Mouse (Mus musculus) testis, adult 2 months (tissue): Measurements from ENCODE around the gene Mdga2. TPM values are rescaled to one million over a fixed set of nuclear protein-coding genes. Genes with fewer than 3 reads are reported as not detected.

ENCODE experiments used
- H3K27ac ChIP-seq: fragments of 200-500 bp; 2 replicates; pipeline ENCODE4 v1.5.1; 2012; ENCODE audit warnings: low read depth, low read length; ENCODE audit not compliant: control insufficient read depth, insufficient read depth
- H3K27me3 ChIP-seq: fragments of 200-500 bp; 2 replicates; pipeline ENCODE4 v1.6.1; 2012; ENCODE audit warnings: mild to moderate bottlenecking, low read length, moderate library complexity; ENCODE audit not compliant: control insufficient read depth, insufficient read depth
- H3K36me3 ChIP-seq: fragments of 200-500 bp; 2 replicates; pipeline ENCODE4 v1.6.1; 2012; ENCODE audit warnings: mild to moderate bottlenecking, low read length; ENCODE audit not compliant: control insufficient read depth, insufficient read depth
- H3K4me1 ChIP-seq: fragments of 200-500 bp; 2 replicates; pipeline ENCODE4 v1.6.1; 2012; ENCODE audit warnings: low read length; ENCODE audit not compliant: control insufficient read depth, insufficient read depth
- H3K4me3 ChIP-seq: fragments of 200-500 bp; 2 replicates; pipeline ENCODE4 v1.5.1; 2012; ENCODE audit warnings: low read depth, mild to moderate bottlenecking, low read length, moderate library complexity, mixed read lengths; ENCODE audit not compliant: control insufficient read depth
- CTCF ChIP-seq: fragments of 200-500 bp; IDR thresholded peaks from 2 replicates; pipeline ENCODE4 v1.5.1; 2012; ENCODE audit warnings: low read depth, mild to moderate bottlenecking, inconsistent platforms, low read length, moderate library complexity; ENCODE audit not compliant: control insufficient read depth, insufficient read depth, insufficient replicate concordance
- POLR2A ChIP-seq: fragments of 200-500 bp; IDR thresholded peaks from 2 replicates; pipeline ENCODE4 v1.6.1; 2012; ENCODE audit warnings: low read depth, mild to moderate bottlenecking, inconsistent platforms, low read length, moderate library complexity; ENCODE audit not compliant: control insufficient read depth
- polyA plus RNA-seq: library from polyadenylated mRNA; depleted of rRNA; stranded (reverse); fragments of >200 nt; gene quantifications from 2 replicates; pipeline ENCODE4 v1.2.3, GENCODE M21; 2012

Mdga2 gene
- polyA plus RNA-seq, 1 experiment = 6.8 TPM

DNA sequence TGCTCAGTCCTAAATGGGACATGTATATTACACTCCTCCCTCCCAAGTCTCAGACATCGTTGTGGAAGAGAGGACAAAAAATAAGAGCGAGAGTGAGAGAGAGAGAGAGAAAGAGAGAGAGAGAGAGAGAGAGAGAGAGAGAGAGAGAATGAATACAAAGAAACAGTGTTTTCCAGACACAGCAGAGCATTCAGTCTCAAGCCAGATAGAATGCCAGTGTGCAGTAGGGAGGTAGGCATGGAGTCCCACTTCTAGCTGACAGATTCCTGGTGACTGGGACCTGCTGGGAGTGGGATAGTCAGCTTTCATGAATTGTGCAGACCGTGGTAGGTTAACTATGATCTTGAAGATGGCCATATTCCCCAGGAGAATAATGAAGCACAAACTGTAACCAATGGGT lies 542.8 kb downstream of the Mdga2 start:
- Histone ChIP-seq H3K27ac (no peak overlapping the region), H3K27me3 (no peaks in the 10 kb centered on the region), H3K4me3 (no peak overlapping the region), H3K36me3 (no peaks in the 10 kb centered on the region), H3K4me1 (no peaks in the 10 kb centered on the region)
- no peak for TF ChIP-seq POLR2A

- Histone ChIP-seq H3K27me3 (no peaks in the 10 kb centered on the region), H3K4me3 (no peak overlapping the region), H3K4me1 (no peaks in the 10 kb centered on the region), H3K36me3 (no peaks in the 10 kb centered on the region), H3K27ac (no peak overlapping the region)
- TF ChIP-seq POLR2A = no peak
- TF ChIP-seq CTCF = no peak
Observed at GRCm38 (mm10) chr12:66648605-66649552, 573.5 kb downstream of the Mdga2 start.

GRCm38 (mm10) chr12:66640408-66640807 lies 581.9 kb downstream of the Mdga2 start:
- H3K27me3 ChIP-seq = no peaks in the 10 kb centered on the region
- no peak overlapping the region for H3K27ac ChIP-seq
- H3K4me1 ChIP-seq = no peaks in the 10 kb centered on the region
- no peak for TF ChIP-seq POLR2A
- no peak for TF ChIP-seq CTCF
- no peak overlapping the region for H3K4me3 ChIP-seq
- no peaks in the 10 kb centered on the region for H3K36me3 ChIP-seq

- no peak overlapping the region for H3K27ac ChIP-seq
- no peaks in the 10 kb centered on the region for H3K36me3 ChIP-seq
- TF ChIP-seq CTCF = no peak
- no peak for TF ChIP-seq POLR2A
- H3K4me3 ChIP-seq = no peak overlapping the region
- no peaks in the 10 kb centered on the region for H3K4me1 ChIP-seq
- H3K27me3 ChIP-seq = no peaks in the 10 kb centered on the region
Observed at GRCm38 (mm10) chr12:66619944-66620343, 602.4 kb downstream of the Mdga2 start.

DNA sequence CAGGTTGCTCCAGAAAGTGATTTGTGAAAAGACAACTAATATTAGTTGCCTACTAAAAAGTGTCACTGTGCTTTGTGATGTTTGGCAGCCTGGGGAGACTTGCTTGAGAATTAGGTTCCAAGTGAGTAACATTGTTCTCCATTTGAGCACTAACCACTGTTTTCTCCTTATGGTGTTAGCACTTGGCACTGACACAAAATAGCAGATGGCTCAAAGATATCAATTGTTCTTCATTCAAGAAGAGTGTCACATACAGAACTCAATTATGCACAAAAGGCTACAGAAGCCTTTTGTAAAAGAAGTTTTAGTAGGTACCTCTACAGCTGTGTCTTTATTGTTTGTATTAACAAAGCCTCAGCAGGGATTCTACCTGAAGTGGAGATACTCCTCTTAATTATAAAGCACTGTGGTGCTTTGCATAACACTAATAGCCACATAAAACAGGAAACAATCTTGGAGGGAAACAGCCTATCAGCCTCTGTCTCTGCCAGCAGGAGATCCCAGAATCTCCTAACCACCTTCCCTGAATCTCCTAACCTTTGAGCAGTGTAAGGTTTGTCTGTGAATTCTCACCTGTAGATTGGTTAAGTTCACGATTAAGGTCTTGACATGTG lies 630.6 kb downstream of the Mdga2 start:
- Histone ChIP-seq H3K27me3 (no peaks in the 10 kb centered on the region), H3K36me3 (no peaks in the 10 kb centered on the region), H3K27ac (no peak overlapping the region), H3K4me3 (no peak overlapping the region), H3K4me1 (no peaks in the 10 kb centered on the region)
- TF ChIP-seq CTCF (no peak), POLR2A (no peak)

- no peaks in the 10 kb centered on the region for H3K36me3 ChIP-seq
- TF ChIP-seq POLR2A (no peak), CTCF (no peak)
Observed at GRCm38 (mm10) chr12:66565396-66565795, 657.0 kb downstream of the Mdga2 start.

GRCm38 (mm10) chr12:66556846-66557245 lies 665.5 kb downstream of the Mdga2 start:
- Histone ChIP-seq H3K27ac (no peak overlapping the region), H3K4me1 (no peaks in the 10 kb centered on the region), H3K4me3 (no peak overlapping the region), H3K27me3 (no peaks in the 10 kb centered on the region), H3K36me3 (no peaks in the 10 kb centered on the region)
- no peak for TF ChIP-seq POLR2A

More at GRCm38 (mm10) chr12:66565396-66565795, 657.0 kb downstream of the Mdga2 start:
- Histone ChIP-seq H3K27me3 (no peaks in the 10 kb centered on the region), H3K27ac (no peak overlapping the region), H3K4me3 (no peak overlapping the region), H3K4me1 (no peaks in the 10 kb centered on the region)
